Mouse (Mus musculus) liver, embryonic 14.5 days (tissue): ENCODE measurements at regions not wholly inside any gene's neighbourhood (a gene's known extent, or its start where the extent isn't known, plus 50 kb on each side); places are given as distances from the start of the nearest gene placed in this dataset.

ENCODE experiments used
- CTCF ChIP-seq: IDR thresholded peaks from 2 replicates; pipeline ENCODE4 v1.5.1; 2016; ENCODE audit warnings: antibody characterized with exemption, low read depth, control low read depth
- EP300 ChIP-seq: IDR thresholded peaks from 2 replicates; pipeline ENCODE4 v1.6.1; 2016; ENCODE audit warnings: antibody characterized with exemption, low read depth

DNA sequence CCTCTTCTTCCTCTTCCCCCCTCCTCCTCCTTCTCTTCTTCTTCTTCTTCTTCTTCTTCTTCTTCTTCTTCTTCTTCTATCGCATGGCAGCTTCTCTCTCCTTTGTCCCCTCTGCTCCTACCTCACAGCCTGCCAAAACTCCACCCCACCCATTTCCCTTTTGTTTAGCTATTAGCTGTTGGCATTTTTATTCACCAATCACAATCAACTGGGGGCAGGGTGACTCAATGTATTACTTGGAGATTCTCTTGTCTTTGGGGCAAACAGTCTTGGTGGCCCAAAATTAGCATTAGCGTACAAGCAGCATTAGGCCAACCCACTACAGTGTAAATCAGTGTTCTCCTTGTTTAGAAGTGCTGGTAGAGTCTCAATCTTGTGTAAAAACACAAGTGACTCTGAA is 585.7 kb downstream of the Tmem132b start:
- TF ChIP-seq CTCF (no peak), EP300 (no peak)
